Mouse (Mus musculus) hindbrain, embryonic 11.5 days (tissue): ENCODE results near the gene Tlr2. TPM values are rescaled to one million over a fixed set of nuclear protein-coding genes. Genes with fewer than 3 reads are reported as not detected.
"Not testable (repeated sequence)": the region's sequence is repeated elsewhere in the genome, so short reads cannot be mapped to it uniquely, and the experiment has no call there.

Experiments
- ATAC-seq: fragments of 200-750 bp; cut with Nextera tagmentation; 2 replicates; pipeline ENCODE4 v1.8.0; 2017; ENCODE audit warnings: mild to moderate bottlenecking, moderate TSS enrichment, moderate library complexity; ENCODE audit not compliant: low FRiP score
- DNase-seq: peaks from one replicate; pipeline ENCODE4 v3.0.0-alpha.2; 2015; ENCODE audit warnings: low spot score
- H3K27ac ChIP-seq: fragments of 300-500 bp; sonication (generic); 2 replicates; pipeline ENCODE4 v1.5.1; 2014; ENCODE audit warnings: mild to moderate bottlenecking, low read depth, low read length
- H3K27me3 ChIP-seq: fragments of 300-500 bp; sonication (generic); 2 replicates; pipeline ENCODE4 v1.6.1; 2014; ENCODE audit warnings: mild to moderate bottlenecking, low read length, moderate library complexity, mixed read lengths; ENCODE audit not compliant: control insufficient read depth, insufficient read depth
- H3K36me3 ChIP-seq: fragments of 300-500 bp; sonication (generic); 2 replicates; pipeline ENCODE4 v1.6.1; 2014; ENCODE audit warnings: mild to moderate bottlenecking, low read length, moderate library complexity, mixed read lengths; ENCODE audit not compliant: control insufficient read depth, insufficient read depth
- H3K4me1 ChIP-seq: fragments of 300-500 bp; sonication (generic); replicated peaks from 2 replicates; pipeline ENCODE4 v1.6.1; 2014; ENCODE audit warnings: low read length, mixed read lengths; ENCODE audit not compliant: control insufficient read depth, insufficient read depth
- H3K4me2 ChIP-seq: fragments of 300-500 bp; sonication (generic); replicated peaks from 2 replicates; pipeline ENCODE4 v1.6.1; 2014; ENCODE audit warnings: mild to moderate bottlenecking, low read depth, low read length
- H3K4me3 ChIP-seq: fragments of 300-500 bp; sonication (generic); 2 replicates; pipeline ENCODE4 v1.5.1; 2014; ENCODE audit warnings: low read depth, low read length
- H3K9ac ChIP-seq: fragments of 300-500 bp; sonication (generic); 2 replicates; pipeline ENCODE4 v1.6.1; 2014; ENCODE audit warnings: low read depth, low read length
- H3K9me3 ChIP-seq: fragments of 300-500 bp; sonication (generic); 2 replicates; pipeline ENCODE4 v1.6.1; 2016; ENCODE audit warnings: low read length; ENCODE audit not compliant: control insufficient read depth
- WGBS: fragments of 180-500 bp; shearing (Covaris S2); extraction: QIAGEN DNeasy Blood & Tissue Kit; methylation state at CpG from one replicate; pipeline ENCODE4 v1.1.7; 2014; 5-methylcytosine and 5-hydroxymethylcytosine counted together
- polyA plus RNA-seq: library from polyadenylated mRNA; unstranded; fragments of >200 nt; fragmentation: Nextera tagmentation; extraction: Ambion mirVana; gene quantifications from 2 replicates; pipeline ENCODE4 v1.2.1, GENCODE M21; 2014

Tlr2 gene
- polyA plus RNA-seq, 1 experiment from 2014 or later = 2.0 TPM

GRCm38 (mm10) chr3:83871559-83871958, 30.0 kb upstream of the Tlr2 start:
- ATAC-seq, H3K36me3 ChIP-seq, H3K27ac ChIP-seq, H3K9ac ChIP-seq, H3K9me3 ChIP-seq, DNase-seq, H3K4me2 ChIP-seq, H3K27me3 ChIP-seq, H3K4me1 ChIP-seq, H3K4me3 ChIP-seq: not testable (repeated sequence)
- 92% methylated on average over 7 of the region's 7 CpGs for WGBS

- Histone ChIP-seq H3K27me3 (no peaks in the 10 kb centered on the region), H3K9ac (no peak overlapping the region), H3K27ac (no peak overlapping the region), H3K4me1 (no peaks in the 10 kb centered on the region), H3K4me3 (no peak overlapping the region), H3K36me3 (no peaks in the 10 kb centered on the region), H3K9me3 (no peaks in the 10 kb centered on the region), H3K4me2 (no peak overlapping the region)
- DNase-seq (no peak), ATAC-seq (no peak)
- WGBS = 98% methylated on average over 2 of the region's 2 CpGs
These were observed 28.2 kb upstream of the Tlr2 start for GRCm38 (mm10) chr3:83869776-83870175.

GRCm38 (mm10) chr3:83867026-83867425, 25.5 kb upstream of the Tlr2 start:
- H3K4me3 ChIP-seq, H3K27ac ChIP-seq, H3K4me2 ChIP-seq, H3K9ac ChIP-seq, ATAC-seq, DNase-seq, H3K36me3 ChIP-seq, H3K9me3 ChIP-seq, H3K4me1 ChIP-seq, H3K27me3 ChIP-seq: not testable (repeated sequence)

GRCm38 (mm10) chr3:83865216-83865615, 23.6 kb upstream of the Tlr2 start:
- ATAC-seq (no peak), DNase-seq (no peak)
- Histone ChIP-seq H3K27me3 (no peaks in the 10 kb centered on the region), H3K4me1 (no peaks in the 10 kb centered on the region), H3K4me2 (no peak overlapping the region), H3K36me3 (no peaks in the 10 kb centered on the region), H3K9me3 (no peaks in the 10 kb centered on the region), H3K4me3 (no peak overlapping the region), H3K27ac (no peak overlapping the region), H3K9ac (no peak overlapping the region)
- 88% methylated on average over 2 of the region's 2 CpGs for WGBS

GRCm38 (mm10) chr3:83864064-83864548, 22.5 kb upstream of the Tlr2 start:
- Histone ChIP-seq H3K4me1 (no peaks in the 10 kb centered on the region), H3K9ac (no peak overlapping the region), H3K9me3 (no peaks in the 10 kb centered on the region), H3K27ac (no peak overlapping the region), H3K4me3 (no peak overlapping the region), H3K27me3 (no peaks in the 10 kb centered on the region), H3K4me2 (no peak overlapping the region), H3K36me3 (no peaks in the 10 kb centered on the region)
- ATAC-seq (no peak), DNase-seq (no peak)
- WGBS = 78% methylated on average over 9 of the region's 9 CpGs

GRCm38 (mm10) chr3:83862956-83863355, 21.4 kb upstream of the Tlr2 start:
- Histone ChIP-seq H3K9me3 (no peaks in the 10 kb centered on the region), H3K4me3 (no peak overlapping the region), H3K27me3 (no peaks in the 10 kb centered on the region), H3K27ac (no peak overlapping the region), H3K36me3 (no peaks in the 10 kb centered on the region), H3K4me2 (no peak overlapping the region), H3K4me1 (no peaks in the 10 kb centered on the region), H3K9ac (no peak overlapping the region)
- whole genome bisulfite sequencing = 33% methylated on average over 1 of the region's 1 CpGs
- DNase-seq (no peak), ATAC-seq (no peak)

- WGBS = 95% methylated on average over 7 of the region's 7 CpGs
- DNase-seq (no peak), ATAC-seq (no peak)
- H3K27ac ChIP-seq = no peak overlapping the region
- H3K9ac ChIP-seq = no peak overlapping the region
- H3K9me3 ChIP-seq = no peaks in the 10 kb centered on the region
- no peak overlapping the region for H3K4me3 ChIP-seq
- no peaks in the 10 kb centered on the region for H3K36me3 ChIP-seq
- no peak overlapping the region for H3K4me2 ChIP-seq
- H3K27me3 ChIP-seq = no peaks in the 10 kb centered on the region
- H3K4me1 ChIP-seq = no peaks in the 10 kb centered on the region
These were observed 18.0 kb upstream of the Tlr2 start for GRCm38 (mm10) chr3:83859595-83859994.

- H3K36me3 ChIP-seq = no peaks in the 10 kb centered on the region
- no peak overlapping the region for H3K4me2 ChIP-seq
- no peaks in the 10 kb centered on the region for H3K27me3 ChIP-seq
- H3K4me3 ChIP-seq = no peak overlapping the region
- no peak overlapping the region for H3K27ac ChIP-seq
- H3K9me3 ChIP-seq = no peaks in the 10 kb centered on the region
- no peaks in the 10 kb centered on the region for H3K4me1 ChIP-seq
- no peak overlapping the region for H3K9ac ChIP-seq
- 84% methylated on average over 3 of the region's 3 CpGs for WGBS
- ATAC-seq (no peak), DNase-seq (no peak)
These were observed 17.5 kb upstream of the Tlr2 start for GRCm38 (mm10) chr3:83859071-83859470.

GRCm38 (mm10) chr3:83857621-83858020, 16.1 kb upstream of the Tlr2 start:
- Histone ChIP-seq H3K27ac (no peak overlapping the region), H3K4me3 (no peak overlapping the region), H3K9ac (no peak overlapping the region), H3K4me1 (no peaks in the 10 kb centered on the region), H3K4me2 (no peak overlapping the region), H3K36me3 (no peaks in the 10 kb centered on the region), H3K9me3 (no peaks in the 10 kb centered on the region), H3K27me3 (no peaks in the 10 kb centered on the region)
- DNase-seq (no peak), ATAC-seq (no peak)
- 97% methylated on average over 13 of the region's 13 CpGs for WGBS
